Mouse (Mus musculus) G1E (cell line): ENCODE measurements around the gene Mip.

Source experiments
- CTCF ChIP-seq: IDR thresholded peaks from 2 replicates; pipeline ENCODE4 v1.5.1; 2012; ENCODE audit warnings: low read depth, low read length, inconsistent platforms, mixed read lengths
- GATA1 ChIP-seq: IDR thresholded peaks from 2 replicates; pipeline ENCODE4 v1.6.1; 2012; ENCODE audit warnings: borderline replicate concordance, low read length, inconsistent platforms, mixed read lengths
- POLR2AphosphoS5 ChIP-seq: IDR thresholded peaks from 2 replicates; pipeline ENCODE4 v1.6.1; 2012; ENCODE audit warnings: low read depth, low read length, inconsistent platforms; ENCODE audit not compliant: insufficient replicate concordance

DNA sequence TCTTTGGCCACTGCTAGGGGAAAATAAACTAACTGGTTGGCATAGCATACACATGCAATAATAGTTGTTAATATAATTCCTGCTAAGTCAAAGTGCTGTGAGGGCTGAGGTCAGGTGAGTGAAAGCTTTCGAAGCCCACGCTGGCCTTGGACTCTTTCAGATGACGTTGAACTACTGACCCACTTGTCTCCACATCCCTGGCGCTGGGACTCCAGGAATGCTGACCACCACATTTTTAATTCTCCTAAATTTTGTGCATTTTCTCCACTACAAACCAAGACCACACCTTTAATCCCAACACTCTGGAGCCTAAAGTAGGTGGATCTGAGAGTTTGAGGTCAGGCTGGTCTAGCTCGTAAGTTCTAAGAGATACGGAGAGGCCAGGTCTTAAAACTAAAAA lies 32.5 kb upstream of the Mip start:
- TF ChIP-seq CTCF (no peak), GATA1 (no peak), POLR2AphosphoS5 (no peak)
